Mouse (Mus musculus) left cerebral cortex, postnatal 14 days (tissue): ENCODE results near the gene 1700001J03Rik. TPM values are rescaled to one million over a fixed set of nuclear protein-coding genes. Genes with fewer than 3 reads are reported as not detected.
"Not testable (repeated sequence)": the region's sequence is repeated elsewhere in the genome, so short reads cannot be mapped to it uniquely, and the experiment has no call there.

ENCODE experiments used
- DNase-seq, 2 experiments: peaks; one replicate each; pipeline ENCODE4 v3.0.0; 2021 to 2022; ENCODE audit warnings: low spot score in 2 of 2, mixed read lengths in 1 of 2
- intact Hi-C: fragments of 180-260 bp; cut with DNase I; formaldehyde crosslinking; loops from one replicate; pipeline ENCODE4 v1.15.1; 2025
- total RNA-seq, 2 experiments: library from RNA; stranded (reverse); gene quantifications; 2 replicates each; pipeline ENCODE4 v1.2.3; 2021

1700001J03Rik gene
- total RNA-seq, 2 experiments from 2014 or later = 0.44 to 1.1 TPM

DNA sequence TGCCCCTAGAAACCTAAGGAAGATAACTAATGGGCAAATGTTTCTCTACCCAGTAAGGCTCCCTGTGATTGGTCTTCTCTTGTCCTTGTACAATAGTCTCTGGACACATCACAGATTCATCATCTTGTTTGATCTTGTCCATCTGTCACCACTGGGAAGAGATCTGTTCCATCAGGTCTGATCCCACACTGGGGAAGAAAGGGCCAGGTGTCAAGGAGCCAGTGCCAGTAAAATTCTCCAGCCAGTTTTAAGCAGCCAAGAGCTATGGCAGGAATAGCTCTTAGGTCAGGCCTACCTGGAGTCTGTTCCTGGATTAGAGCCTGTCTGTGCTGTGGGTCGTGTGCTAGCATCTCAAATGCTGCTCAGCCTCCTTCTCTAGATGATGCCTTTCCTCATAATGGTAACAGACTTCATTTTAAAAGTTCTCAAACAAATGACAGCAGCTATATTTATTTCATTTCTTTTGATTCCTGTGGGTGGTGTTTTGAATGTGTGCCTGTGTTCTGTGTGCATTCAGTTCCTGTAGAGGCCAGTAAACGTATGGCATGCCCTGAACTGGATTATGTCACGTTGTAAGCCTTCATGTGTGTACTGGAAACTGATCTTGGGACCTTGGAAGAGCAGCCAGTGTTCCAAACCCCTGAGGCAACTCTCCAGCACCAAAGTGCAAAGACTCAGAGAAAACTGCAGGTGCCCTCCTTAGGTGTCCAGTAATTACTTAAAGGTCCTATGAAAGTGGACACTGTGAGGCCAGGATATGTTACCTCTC is 5.6 kb upstream of the 1700001J03Rik start:
- intact Hi-C loops = no loop called here
- no peak for DNase-seq

DNA sequence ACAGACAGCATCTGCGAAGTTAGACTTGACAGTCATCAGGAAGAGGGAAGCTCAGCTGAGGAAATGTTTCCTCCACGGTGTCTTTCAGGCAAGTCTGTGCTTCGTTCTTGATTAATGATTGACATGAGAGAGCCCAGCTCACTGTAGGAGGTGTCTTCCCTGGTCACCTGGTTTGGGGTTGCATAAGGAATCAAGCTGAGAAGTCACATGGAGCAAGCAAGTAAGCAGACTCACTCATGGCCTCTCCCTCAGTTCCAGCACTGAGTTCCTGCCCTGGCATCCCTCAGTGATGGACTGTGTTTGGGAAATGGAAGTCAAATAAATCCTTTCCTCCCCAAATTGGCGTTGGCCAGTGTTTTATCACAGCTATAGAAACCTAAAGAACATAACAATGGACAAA is 5.0 kb upstream of the 1700001J03Rik start:
- intact Hi-C loops = no loop called here
- no peak for DNase-seq

DNA sequence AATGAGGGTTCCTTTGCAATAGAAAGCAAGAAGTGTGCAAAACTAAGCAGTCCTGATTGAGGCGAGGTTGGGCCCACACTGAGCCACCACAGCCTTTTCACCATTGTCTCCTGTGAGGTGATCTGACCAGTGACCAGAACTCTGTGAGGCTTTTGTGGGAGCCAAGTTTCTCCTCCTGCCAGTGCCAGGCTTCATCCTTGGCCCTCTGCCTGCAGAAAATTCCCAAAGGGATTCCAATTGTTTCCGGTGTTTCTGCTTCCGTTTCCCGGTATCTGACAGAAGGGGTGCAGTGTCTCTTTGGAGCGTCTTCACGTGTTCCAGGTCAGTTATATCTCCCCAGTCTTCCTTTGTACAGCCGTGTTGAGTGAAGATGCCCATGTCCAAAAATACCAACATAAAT is 3.6 kb upstream of the 1700001J03Rik start:
- no peak for DNase-seq
- intact Hi-C loops = loop anchor here (5.0 to 10.0 kb wide), 2 partner anchors 114 to 286 kb away; no protein-coding TSS in a partner anchor

DNA sequence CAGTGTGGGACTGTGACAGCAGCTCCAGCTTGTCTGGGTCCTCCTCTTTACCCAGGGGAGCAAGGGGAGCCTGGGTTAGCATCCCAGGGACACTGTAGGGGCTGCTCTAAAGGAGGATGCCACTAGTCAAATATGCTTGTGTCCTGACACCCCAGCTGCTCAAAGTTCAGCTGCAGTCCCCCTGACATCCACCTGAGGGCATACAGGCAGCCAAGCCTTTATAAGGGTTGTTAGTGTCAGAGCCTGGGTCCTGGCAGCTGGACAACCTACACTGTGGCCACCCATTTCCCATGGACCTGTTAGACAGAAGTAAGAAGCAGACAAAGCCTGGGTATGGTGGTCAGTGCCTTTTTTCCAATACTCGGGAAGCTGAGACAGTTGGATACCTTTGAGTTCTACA is 3.0 kb upstream of the 1700001J03Rik start:
- intact Hi-C loops = loop anchor here (5.0 to 10.0 kb wide), 2 partner anchors 114 to 287 kb away; no protein-coding TSS in a partner anchor
- DNase-seq = no peak

DNA sequence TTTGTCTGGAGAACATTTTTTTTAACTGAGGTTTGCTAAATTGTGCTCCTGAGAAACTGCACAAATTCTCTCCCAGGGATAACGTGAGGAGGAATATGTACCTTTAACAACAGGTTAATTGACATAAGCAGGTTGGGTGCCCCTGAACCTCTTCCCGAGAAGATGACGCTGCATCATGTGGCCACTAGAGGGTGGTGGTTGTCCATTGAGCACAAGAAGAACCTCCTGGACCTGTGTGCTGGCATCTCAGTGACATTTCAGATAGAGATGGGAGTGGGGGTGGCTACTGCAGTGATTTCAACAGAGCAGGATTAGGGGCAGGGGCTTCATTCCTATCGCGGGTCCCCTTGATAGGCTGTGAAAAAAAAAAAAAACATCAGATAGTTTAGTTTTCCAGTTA is 2.3 kb upstream of the 1700001J03Rik start:
- intact Hi-C loops = loop anchor here (5.0 to 10.0 kb wide), 2 partner anchors 115 to 287 kb away; no protein-coding TSS in a partner anchor
- DNase-seq = peak; percentile 50 to 64

DNA sequence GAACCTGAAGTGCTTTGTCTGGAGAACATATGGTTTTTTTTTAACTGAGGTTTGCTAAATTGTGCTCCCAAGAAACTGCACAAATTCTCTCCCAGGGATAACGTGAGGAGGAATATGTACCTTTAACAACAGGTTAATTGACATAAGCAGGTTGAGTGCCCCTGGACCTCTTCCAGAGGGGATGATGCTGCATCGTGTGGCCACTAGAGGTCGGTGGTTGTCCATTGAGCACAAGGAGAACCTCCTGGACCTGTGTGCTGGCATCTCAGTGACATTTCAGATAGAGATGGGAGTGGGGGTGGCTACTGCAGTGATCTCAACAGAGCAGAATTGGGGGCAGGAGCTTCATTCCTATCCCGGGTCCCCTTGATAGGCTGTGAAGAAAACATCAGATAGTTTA is 12.4 kb downstream of the 1700001J03Rik start:
- DNase-seq, intact Hi-C loops: not testable (repeated sequence)

DNA sequence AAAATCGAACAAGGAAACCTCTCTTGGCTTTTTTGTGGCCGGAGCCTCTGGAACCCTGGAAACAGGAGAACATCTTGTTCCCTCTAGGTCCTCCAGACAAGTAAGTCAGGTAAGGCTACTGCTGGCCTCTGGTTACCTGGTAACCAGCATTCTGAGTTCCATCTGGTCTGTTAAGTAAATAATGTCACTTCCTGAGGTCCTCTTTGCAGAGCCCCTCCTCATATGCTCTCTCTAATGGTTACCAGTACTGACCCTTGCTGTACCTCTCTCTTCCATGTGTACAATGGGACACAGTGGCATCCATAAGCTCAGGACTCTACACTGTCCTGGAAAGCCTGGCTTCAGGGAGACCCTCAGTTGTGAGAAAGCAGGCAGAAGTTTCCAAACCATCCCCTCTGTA is 14.5 kb downstream of the 1700001J03Rik start, which contains the start of gene Gm6309:
TSS of gene Gm6309 (minus strand) at position 101 of the 400 bp plus-strand sequence.
- intact Hi-C loops, DNase-seq: not testable (repeated sequence)

DNA sequence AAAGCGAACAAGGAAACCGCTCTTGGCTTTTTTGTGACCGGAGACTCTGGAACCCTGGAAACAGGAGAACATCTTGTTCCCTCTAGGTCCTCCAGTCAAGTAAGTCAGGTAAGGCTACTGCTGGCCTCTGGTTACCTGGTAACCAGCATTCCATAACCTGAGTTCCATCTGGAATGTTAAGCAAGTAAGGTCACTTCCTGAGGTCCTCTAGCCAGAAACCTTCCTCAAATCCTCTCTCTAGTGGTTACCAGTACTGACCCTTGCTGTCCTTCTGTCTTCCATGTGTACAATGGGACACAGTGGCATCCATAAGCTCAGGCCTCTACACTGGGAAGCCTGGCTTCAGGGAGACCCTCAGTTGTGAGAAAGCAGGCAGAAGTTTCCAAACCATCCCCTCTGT is 24.7 kb downstream of the 1700001J03Rik start, which contains the start of gene Gm5565:
TSS of gene Gm5565 (minus strand) at position 101 of the 400 bp plus-strand sequence.
- intact Hi-C loops, DNase-seq: not testable (repeated sequence)

DNA sequence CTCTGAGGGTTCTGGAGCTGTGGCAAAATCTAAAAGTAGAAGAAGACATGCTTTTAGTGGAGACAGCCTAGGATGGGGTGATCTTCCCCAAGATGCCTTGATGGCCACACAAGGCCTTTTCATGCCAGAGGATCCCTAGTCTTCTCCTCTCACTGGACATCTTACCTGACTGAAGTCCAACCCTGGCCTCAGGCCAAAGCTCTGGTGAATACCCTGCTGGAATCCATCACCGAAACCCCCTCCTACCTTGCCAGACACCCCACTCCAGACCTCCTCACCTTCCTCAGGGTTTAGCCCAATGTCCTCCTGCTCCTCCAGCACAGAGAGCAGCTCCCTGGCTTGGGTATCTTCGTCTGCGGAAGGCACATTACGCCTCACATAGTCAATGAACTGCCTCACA is 26.8 kb downstream of the 1700001J03Rik start:
- intact Hi-C loops, DNase-seq: not testable (repeated sequence)

DNA sequence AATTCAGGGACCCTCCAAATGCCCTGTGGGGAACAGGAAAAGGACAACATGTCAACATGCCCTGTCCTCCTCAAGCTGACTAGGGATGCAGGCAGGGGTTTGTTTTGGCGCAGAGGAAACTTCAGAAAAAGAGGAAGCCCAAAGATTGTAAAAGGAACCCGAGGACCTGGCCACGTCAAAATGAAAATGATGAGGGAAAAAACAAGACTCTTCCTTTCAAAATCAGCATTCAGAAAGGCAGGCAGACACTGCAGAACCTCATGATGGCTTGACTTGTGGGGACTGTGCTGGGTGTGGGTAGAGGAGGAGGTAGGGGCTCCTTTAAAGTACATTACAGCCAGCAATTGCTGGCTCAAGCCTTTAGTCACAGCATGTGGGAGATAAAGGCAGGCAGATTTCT is 34.6 kb downstream of the 1700001J03Rik start:
- no peak for DNase-seq
- intact Hi-C loops = no loop called here

DNA sequence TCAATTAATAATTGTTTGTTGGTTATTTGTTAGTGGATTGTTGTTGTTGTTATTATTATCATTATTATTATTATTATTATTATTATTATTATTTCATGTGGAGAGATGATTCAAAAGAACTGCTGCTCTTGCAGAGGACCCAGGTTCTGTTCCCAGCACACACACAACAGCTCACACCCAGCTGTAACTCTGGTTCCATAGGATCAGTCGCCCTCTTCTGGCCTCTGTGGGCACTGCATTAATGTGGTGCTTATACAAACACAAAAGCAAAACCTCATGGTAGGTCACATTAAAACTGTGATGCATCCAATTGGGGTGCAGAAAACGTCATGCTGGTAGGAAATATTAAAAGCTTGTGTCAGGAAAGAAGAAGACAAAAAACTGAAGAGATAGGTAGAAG is 37.2 kb downstream of the 1700001J03Rik start:
- intact Hi-C loops = no loop called here
- no peak for DNase-seq

Other genes starting within 250 kb of the 1700001J03Rik start
- gene Cyp3a25, start 175.7 kb downstream of the 1700001J03Rik start, total RNA-seq = not detected
- not detected for gene Cyp3a59, start 106.0 kb downstream of the 1700001J03Rik start, total RNA-seq
- not detected for gene Gm5565, start 24.8 kb downstream of the 1700001J03Rik start, total RNA-seq
- gene Gm6309, start 14.6 kb downstream of the 1700001J03Rik start, total RNA-seq = not detected
- 10 to 100 TPM; 51.5 to 55.7 TPM for gene Rnf6, start 36.3 kb upstream of the 1700001J03Rik start, total RNA-seq
- gene Cdk8, start 45.9 kb upstream of the 1700001J03Rik start, total RNA-seq = 10 to 100 TPM; 42.2 to 45.8 TPM
- 10 to 100 TPM; 82.5 to 90.7 TPM for gene Wasf3, start 199.7 kb upstream of the 1700001J03Rik start, total RNA-seq